Mouse (Mus musculus) heart, adult 11 months (tissue): ENCODE data around the gene Krt81.

ENCODE experiments used
- DNase-seq: peaks from one replicate; pipeline ENCODE4 v3.0.0; 2022

The Krt81 gene

DNA sequence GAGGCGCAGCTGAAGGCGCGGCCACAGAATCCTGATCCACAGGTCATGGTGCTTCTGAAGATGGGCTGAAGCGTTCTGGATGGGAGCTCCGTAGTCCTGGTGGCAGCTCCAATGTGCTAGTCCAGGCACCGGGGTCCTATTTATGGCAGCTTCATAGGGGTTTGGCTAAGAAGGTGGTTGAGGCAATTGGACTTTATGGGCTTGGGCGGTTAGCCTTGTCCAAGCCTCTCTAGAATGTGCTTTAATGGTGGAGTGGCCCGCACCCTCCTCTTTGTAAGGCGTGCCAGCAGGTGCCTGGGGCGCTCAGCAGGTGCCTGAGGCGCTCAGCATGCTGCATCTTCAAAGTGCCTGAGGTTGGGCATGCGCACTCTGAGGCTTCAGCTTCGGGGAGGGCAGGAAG lies at the start of gene Krt81:
Krt81 (minus strand) TSS at position 101 of the 400 bp plus-strand sequence.
- DNase-seq: no peak

DNA sequence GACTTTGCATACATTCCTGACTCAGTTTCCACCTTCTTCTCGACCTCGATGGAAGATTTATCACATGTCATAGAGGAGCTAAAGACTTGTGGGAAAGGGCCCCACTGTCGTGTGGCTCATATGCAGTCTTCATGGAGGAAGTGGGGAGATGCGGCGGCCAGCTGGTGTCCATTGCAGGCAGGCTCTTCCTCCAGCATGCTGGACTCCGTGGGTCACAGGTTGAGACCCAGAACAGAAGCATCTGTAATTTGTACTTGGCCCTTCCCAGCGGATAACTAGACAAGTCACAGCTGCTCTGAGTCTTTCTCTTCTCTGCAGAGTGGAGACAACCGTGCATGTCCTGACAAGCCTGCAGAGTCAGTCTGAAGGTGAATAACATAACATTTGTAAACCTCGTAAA lies 44.7 kb upstream of the Krt81 start:
- no peak for DNase-seq

GRCm38 (mm10) chr15:101506896-101507758 lies 43.6 kb upstream of the Krt81 start:
- peak; percentile 87 for DNase-seq

GRCm38 (mm10) chr15:101497181-101497580 lies 33.6 kb upstream of the Krt81 start:
- DNase-seq: peak; percentile 92

GRCm38 (mm10) chr15:101495266-101495665 lies 31.7 kb upstream of the Krt81 start:
- DNase-seq: no peak

- DNase-seq: peak; percentile 89
These were observed 30.7 kb upstream of the Krt81 start for GRCm38 (mm10) chr15:101494203-101494602.

DNA sequence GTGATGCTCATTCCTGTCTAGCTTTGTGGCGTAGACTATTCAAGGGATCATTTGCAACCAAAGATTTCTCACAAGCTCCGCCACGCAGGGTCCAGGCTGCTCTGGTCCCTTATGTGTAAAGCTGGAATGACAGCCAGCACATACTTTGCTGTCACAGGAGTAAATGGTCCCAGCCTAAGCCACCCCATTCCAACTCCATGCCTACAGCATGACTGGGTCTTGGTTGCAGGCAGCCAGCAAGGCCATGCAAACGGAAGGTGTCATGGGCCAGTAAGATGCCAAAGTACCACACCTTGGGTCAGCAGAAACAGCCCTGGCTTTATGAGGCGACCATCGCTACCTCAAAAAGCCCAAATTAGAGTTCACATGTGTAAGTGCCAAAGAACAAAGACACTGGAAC lies 30.2 kb upstream of the Krt81 start:
- DNase-seq: peak; percentile 83

DNA sequence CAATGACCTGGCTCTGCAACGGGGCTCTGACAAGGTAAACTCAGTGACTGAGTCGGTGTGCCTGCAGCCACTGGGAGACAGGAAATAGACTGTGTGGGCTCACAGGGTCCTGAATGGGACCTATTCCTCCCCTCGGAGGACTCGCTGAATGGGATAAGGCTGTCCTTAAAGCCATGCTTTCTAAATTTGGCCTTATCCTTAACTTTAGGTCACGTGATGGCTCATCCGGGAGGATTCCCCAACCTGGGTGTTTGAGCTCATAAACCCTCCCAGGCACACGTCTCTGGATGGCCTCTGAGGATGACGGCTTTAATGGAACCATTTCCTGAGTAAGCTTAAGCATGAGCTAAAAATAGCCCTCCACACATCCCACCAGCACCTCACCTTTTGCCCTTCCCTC lies 29.2 kb upstream of the Krt81 start:
- no peak for DNase-seq

- no peak for DNase-seq
These were observed 27.9 kb upstream of the Krt81 start, which contains the start of gene Krt83 for GRCm38 (mm10) chr15:101491431-101491830. TSS of gene Krt83 (minus strand) at chr15:101491512.

DNA sequence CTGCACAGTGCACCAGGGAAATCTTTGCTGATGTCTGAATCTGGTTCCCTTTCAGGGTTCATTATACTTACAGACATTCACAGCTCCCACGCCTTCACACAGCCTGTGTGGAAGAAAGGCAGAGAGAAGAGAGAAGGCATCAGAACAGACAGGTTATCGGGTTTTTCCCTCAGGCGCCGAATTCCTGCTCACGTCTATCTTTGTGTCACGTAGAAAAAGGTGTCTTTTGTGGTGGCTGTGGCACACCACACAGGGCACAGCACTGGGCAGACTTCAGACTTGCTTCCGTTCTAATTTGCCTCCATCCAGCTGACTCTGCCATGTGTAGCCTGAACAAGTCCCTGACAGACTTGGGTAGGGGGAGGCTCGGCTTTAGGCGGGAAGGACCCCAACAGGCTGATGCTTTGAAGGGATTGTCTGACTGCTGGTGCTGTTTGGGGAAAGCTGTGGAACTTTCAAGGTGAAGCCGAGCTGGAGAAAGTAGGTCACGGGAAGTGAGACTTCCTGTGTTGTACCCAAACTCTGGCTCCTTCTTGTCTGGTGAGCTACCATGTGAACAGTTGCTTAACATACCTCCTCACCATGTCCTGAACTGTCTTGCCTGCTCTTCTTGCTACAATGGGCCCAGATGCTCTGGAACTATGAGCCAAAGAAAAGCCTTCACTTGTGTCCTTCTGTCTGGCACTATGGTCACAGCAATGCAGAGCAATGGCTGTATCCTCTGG lies 22.5 kb upstream of the Krt81 start:
- no peak for DNase-seq

GRCm38 (mm10) chr15:101484939-101485338 lies 21.4 kb upstream of the Krt81 start:
- DNase-seq: no peak

GRCm38 (mm10) chr15:101483646-101484045 lies 20.1 kb upstream of the Krt81 start:
- DNase-seq: no peak

DNA sequence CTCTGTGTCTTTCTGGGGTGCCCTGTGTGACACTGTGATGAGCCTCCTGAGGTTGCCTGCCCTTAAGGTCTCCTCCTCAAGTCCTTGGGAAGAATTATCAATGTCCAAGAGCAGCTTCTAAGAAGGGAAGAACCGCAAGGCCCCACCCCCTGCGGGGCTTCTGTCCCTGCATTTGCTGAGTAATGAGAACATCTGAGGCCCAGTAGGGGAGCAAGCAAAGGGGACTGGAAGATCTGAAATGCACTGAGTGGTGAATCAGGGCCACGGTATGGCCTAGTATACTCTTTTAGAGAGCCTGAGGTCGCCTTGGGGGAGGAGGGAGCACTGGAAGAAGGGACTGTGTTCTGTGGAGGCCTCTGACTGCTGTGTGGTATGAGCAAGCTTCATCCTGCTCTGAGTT lies 18.5 kb upstream of the Krt81 start:
- DNase-seq: no peak

GRCm38 (mm10) chr15:101479666-101480060 lies 16.1 kb upstream of the Krt81 start:
- DNase-seq: peak; percentile 89

DNA sequence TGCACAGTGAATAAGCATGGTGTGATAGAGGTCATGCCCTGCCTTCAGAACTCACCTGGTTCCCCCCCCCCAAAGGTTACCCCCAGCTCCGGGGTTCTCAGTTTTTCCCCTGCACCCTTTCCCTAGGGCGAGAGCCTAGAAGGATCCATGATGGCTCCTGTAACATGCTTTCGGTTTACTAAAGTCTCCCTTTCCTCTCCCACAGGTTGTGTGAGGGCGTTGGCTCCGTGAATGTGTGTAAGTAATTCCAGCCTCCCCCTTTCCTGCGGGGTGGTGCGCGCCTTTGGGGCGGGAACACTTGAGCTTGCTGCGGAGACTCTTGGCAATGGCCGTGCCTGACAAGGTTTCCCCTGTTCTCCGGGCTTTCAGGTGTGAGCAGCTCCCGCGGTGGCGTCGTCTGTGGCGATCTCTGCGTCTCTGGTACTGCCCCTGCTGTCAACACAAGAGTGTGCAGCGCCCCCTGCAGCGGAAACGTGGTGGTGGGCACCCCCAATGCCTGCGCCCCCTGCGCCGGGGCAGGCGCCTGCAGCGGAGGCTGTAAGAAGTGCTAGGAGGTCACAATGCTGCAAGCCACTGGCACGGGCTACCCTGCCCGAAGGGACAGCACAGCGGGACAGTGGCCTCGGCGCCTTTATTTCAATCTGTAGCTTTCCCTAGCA lies 15.6 kb upstream of the Krt81 start:
- DNase-seq: peak; percentile 88

- DNase-seq: no peak
These were observed 9.5 kb upstream of the Krt81 start, which contains the start of gene Krt86 for GRCm38 (mm10) chr15:101472952-101473528. TSS of gene Krt86 (plus strand) at chr15:101473478.

DNA sequence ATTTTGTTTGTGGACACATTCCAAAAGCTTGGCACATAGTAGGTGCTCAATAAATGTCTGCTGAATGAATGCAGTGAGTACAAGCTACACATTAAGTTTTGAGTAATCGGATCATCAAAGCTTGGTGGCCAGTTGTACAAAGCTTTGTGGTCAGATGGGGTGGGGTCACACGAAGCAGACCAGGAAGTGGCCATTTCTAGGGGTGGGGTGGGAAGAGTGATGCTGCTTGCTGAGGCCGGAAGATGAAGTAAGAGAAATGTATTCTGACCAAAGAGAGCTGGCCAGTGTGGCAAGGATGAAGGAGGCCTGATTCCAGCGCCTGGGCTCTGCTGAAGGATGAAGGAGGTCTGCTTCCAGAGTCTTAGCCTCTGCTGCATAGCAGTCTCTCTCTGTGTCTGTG lies 5.5 kb upstream of the Krt81 start:
- DNase-seq: no peak

GRCm38 (mm10) chr15:101459283-101459682 lies 4.3 kb downstream of the Krt81 start:
- DNase-seq: no peak

DNA sequence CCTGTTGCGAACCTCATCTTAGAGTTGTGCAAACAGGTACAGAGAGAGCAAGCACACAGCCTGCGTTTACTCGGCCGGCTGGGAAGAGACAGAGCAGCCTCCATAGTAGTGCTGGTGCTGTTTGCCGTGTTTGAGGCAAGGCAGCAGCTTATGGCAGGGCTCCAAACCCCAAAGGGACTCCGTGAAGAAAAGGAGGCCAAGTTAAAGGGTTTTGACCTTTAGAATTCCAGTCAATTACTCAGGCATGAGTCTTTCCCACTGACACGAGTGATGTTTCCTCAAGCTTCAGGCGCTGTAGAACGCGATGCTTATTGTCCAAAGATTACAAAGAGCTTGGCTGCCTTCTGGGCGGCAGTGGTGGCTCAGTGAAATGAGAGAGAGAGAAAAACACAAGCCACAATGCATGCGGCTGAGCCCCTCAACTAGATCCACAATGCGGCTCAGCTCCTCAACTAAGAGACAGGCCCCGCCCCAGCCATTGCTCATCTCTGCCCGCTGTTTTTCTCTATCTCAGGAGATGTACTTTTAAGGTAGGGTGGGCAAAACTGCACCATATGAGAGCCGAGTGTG lies 5.1 kb downstream of the Krt81 start:
- DNase-seq: no peak

- no peak for DNase-seq
These were observed 7.7 kb downstream of the Krt81 start for GRCm38 (mm10) chr15:101455891-101456290.

GRCm38 (mm10) chr15:101455292-101455691 lies 8.3 kb downstream of the Krt81 start:
- DNase-seq: no peak

GRCm38 (mm10) chr15:101454774-101455173 lies 8.8 kb downstream of the Krt81 start:
- DNase-seq: no peak
